Mouse (Mus musculus): ENCODE data around the gene Lactb.
A peak's percentile ranks its signal among the peaks of the same experiment; 100 is the strongest.

Lactb gene

GRCm38 (mm10) chr9:66980458-66980857 lies 5.2 kb upstream of the Lactb start:
- DNase-seq (ENCODE audit: low spot score in 2 of 2), result peak; percentile 60 to 65

GRCm38 (mm10) chr9:66978468-66978867 lies 3.2 kb upstream of the Lactb start:
- DNase-seq (ENCODE audit: low spot score in 2 of 2), result no peak

- DNase-seq (ENCODE audit: low spot score in 2 of 2), result no peak
These were observed 2.7 kb upstream of the Lactb start for GRCm38 (mm10) chr9:66977982-66978381.

GRCm38 (mm10) chr9:66977121-66977520 lies 1.8 kb upstream of the Lactb start:
- DNase-seq (ENCODE audit: low spot score in 2 of 2), result no peak

GRCm38 (mm10) chr9:66974721-66975225 lies 511 bp downstream of the Lactb start:
- DNase-seq (ENCODE audit: low spot score in 2 of 2), result peak; percentile 55 to 72

GRCm38 (mm10) chr9:66971116-66971515 lies 4.2 kb downstream of the Lactb start:
- DNase-seq (ENCODE audit: low spot score in 2 of 2), result no peak

GRCm38 (mm10) chr9:66967492-66967891 lies 7.8 kb downstream of the Lactb start:
- no peak for DNase-seq (ENCODE audit: low spot score in 2 of 2)

GRCm38 (mm10) chr9:66961478-66961877 lies 13.8 kb downstream of the Lactb start:
- no peak for DNase-seq (ENCODE audit: low spot score in 2 of 2)

GRCm38 (mm10) chr9:66957451-66957850 lies 17.8 kb downstream of the Lactb start:
- no peak for DNase-seq (ENCODE audit: low spot score in 2 of 2)

GRCm38 (mm10) chr9:66952886-66953285 lies 22.4 kb downstream of the Lactb start:
- no peak for DNase-seq (ENCODE audit: low spot score in 2 of 2)

GRCm38 (mm10) chr9:66952321-66952720 lies 23.0 kb downstream of the Lactb start:
- no peak for DNase-seq (ENCODE audit: low spot score in 2 of 2)

GRCm38 (mm10) chr9:66948536-66948935 lies 26.7 kb downstream of the Lactb start:
- no peak for DNase-seq (ENCODE audit: low spot score in 2 of 2)

- DNase-seq (ENCODE audit: low spot score in 2 of 2), result peak; percentile 90 to 94
These were observed 29.3 kb downstream of the Lactb start, which contains the start of gene Rps27l for GRCm38 (mm10) chr9:66945647-66946641. Rps27l (plus strand) TSS chr9:66946086.

GRCm38 (mm10) chr9:66945161-66945560 lies 30.1 kb downstream of the Lactb start:
- no peak for DNase-seq (ENCODE audit: low spot score in 2 of 2)

GRCm38 (mm10) chr9:66938836-66939235 lies 36.4 kb downstream of the Lactb start:
- DNase-seq (ENCODE audit: low spot score in 2 of 2), result no peak

- DNase-seq (ENCODE audit: low spot score in 2 of 2), result peak in 1 of 2 experiments; percentile 50
These were observed 37.8 kb downstream of the Lactb start for GRCm38 (mm10) chr9:66937507-66937906.

- DNase-seq (ENCODE audit: low spot score in 2 of 2), result no peak
These were observed 41.1 kb downstream of the Lactb start for GRCm38 (mm10) chr9:66933869-66934808.

GRCm38 (mm10) chr9:66930351-66930750 lies 44.9 kb downstream of the Lactb start:
- no peak for DNase-seq (ENCODE audit: low spot score in 2 of 2)

GRCm38 (mm10) chr9:66927696-66928402 lies 47.4 kb downstream of the Lactb start:
- DNase-seq (ENCODE audit: low spot score in 2 of 2), result no peak

- DNase-seq (ENCODE audit: low spot score in 2 of 2), result no peak
These were observed 49.4 kb downstream of the Lactb start for GRCm38 (mm10) chr9:66925853-66926252.

GRCm38 (mm10) chr9:66922076-66922475 lies 53.2 kb downstream of the Lactb start:
- no peak for DNase-seq (ENCODE audit: low spot score in 2 of 2)

All from urinary bladder, postnatal 36 days (tissue).